Mouse (Mus musculus) common myeloid progenitor, adult 5-6 weeks (primary cell): ENCODE results near the gene Ece2. TPM values are rescaled to one million over a fixed set of nuclear protein-coding genes. Genes with fewer than 3 reads are reported as not detected.
A peak's percentile ranks its signal among the peaks of the same experiment; 100 is the strongest.

Experiments
- ATAC-seq: replicated peaks from 2 replicates; pipeline ENCODE4 v1.8.0; 2016; ENCODE audit warnings: low read depth, mild to moderate bottlenecking, moderate TSS enrichment, inconsistent platforms; ENCODE audit not compliant: poor library complexity, severe bottlenecking
- total RNA-seq: library from RNA; stranded (forward); fragments of 200-1000, 187-1606 nt; gene quantifications from 2 replicates; pipeline ENCODE4 v1.2.3, GENCODE M21; 2017

Gene Ece2
- total RNA-seq, 1 experiment from 2014 or later = not detected

DNA sequence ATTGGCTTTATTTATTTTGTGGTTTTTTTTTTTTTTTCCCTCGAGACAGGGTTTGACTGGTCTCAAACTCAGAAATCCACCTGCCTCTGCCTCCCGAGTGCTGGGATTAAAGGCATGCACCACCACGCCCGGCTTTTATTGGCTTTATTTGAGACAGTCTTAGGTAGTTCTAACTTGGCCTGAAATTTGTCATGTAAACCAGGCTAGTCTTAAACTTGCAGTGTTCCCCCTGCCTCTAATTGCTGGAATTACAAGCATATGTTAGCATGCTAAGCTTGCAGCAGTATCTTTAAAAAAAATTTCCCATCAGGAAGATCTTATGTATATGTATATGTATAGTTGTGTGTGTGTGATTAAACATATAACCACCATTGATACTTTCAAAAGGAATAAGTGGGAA, 47.1 kb downstream of the Ece2 start:
- ATAC-seq = no peak

DNA sequence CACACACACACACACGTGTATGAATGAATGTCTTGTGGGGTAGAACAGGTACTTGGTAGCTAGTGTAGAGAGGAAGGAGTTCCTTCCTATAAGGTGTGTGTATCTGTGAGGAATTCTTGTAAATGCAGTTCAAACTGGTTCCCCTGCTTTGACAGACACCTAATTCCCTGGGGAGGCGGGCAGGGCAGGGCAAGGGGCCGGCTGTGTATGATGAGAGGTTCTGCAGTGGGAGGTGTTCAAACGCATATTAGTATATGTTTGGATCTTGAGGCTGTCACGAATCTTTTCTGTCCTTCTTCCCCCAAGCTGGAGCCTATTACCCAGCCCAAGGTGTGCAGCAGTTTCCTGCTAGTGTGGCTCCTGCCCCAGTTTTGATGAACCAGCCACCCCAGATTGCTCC, 47.8 kb downstream of the Ece2 start:
- ATAC-seq = no peak

DNA sequence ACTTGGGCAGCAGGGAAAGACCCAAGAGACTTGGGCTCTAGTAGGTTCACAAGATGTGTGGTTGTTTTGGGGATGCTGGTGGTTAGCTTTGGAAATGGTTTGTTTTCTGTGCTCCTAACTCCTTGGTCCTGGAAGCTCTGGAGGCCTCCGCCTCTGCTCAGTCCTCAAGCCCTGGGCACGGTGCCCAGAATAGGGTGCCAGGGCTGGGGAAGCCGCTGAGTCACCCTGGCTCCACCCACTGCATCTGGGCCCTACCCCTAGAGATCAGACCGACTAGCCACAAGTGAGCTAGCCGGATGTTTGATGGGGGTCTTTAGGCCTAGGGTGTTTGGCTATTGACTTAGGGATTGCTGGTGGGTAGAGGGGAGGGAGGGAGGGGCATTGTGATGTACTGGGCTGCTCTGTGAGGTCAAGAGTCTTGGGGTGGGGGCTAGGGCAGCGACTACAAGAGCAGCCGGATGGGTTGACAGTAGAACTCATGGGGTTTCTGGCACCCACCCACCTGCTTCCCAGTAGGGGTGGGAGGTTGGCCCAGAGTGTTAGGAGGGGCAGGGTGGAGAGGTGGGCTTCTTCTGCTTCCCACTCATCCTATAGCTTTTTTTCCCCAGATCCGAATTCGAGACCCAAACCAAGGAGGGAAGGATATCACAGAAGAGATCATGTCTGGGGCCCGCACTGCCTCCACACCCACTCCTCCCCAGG, 48.5 kb downstream of the Ece2 start:
- ATAC-seq = peak; percentile 94

DNA sequence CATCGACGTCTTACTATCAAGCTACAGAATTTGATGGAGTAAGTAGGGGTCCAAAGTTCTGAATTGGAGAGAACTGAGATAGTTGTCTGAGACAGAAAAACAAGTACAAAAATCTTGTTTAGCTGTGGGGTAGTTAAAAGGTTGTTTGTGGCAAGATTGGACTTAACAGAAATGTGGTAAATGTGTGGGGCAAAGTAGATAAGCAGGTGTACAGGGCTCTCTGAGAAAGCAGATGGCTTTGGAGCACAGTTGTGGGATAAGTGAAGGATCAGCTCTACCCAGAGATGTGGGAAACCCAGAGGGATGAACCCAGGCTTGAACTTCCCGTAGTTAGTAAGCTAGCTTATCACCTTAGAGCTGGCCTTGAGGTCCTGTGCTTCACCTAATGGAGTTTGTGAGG, 61.1 kb downstream of the Ece2 start:
- no peak for ATAC-seq

DNA sequence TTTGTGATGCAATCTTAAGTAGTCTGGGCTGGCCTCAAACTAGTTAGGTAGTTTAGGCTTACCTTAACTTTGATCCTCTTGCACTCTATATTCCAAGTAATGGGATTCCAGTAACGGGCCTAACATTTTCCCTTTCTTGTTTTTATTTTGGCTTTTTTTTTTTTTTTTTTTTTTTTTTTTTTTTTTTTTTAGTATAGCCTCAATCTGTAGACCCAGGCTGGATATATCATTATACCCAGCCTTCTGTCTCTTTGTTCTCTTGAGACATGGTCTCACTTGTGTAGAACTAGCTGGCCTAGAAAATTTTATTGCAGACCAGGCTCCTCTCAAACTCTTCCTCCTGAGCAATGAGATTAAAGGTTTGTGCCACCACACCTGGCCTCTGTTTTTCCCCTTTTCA, 62.0 kb downstream of the Ece2 start:
- no peak for ATAC-seq

DNA sequence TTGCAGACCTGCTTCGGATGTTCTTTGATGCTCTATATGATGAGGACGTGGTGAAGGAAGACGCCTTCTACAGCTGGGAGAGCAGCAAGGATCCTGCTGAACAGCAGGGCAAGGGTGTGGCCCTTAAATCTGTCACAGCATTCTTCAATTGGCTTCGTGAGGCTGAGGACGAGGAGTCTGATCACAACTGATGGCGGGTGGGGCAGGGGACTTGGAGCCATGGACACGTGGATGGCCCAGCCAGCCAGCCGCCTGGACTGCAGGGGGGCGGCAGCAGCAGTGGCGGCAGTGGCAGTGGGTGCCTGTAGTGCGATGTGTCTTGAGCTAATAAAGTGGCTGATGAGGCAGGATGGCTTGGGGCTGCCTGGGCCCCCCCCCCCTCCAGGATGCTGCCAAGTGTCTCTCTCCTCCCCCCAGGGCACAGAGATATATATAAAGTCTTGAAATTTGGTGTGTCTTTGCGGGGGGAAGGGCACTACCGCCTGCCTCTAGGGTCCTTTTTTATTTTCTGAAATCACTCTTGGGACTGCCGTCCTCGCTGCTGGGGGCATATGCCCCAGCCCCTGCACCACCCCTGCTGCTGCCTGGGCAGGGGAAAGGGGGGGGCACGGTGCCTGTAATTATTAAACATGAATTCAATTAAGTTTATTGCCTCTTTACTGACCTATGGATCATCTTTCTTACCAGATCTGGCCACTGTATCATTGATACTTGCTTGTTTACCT, 62.8 kb downstream of the Ece2 start:
- ATAC-seq = no peak

DNA sequence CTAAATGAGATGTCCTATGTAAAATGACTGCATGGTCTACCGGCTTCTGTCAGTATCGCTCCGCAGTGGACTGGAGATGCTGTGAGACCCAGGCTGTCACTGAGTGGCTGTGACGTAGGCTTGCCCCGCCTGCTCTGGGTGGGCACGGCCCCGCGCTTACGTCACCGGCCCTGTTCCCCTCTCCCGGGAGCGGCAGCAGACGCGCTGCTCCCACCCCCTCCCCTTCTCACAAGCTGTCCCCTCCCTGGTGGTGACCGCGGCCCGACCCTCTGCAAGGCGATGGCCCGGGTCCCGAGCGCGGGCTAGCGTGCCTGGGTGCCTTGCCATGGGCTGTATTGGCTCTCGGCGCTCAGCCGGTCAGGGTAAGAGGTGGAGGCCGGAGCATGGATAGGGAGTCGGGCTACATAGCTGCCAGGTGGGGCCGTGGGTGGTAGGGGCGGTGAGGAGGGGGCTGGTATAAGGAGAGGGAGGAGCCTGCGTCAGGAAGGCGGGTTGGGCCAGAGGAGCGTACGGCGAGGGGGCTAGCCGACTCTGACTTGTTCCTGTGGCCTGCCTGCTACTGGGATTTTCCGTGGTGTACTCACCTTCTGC, 63.6 kb downstream of the Ece2 start, which contains the start of gene Fam131a:
Gene Fam131a (plus strand): TSS at position 131 of the 591 bp plus-strand sequence.
- ATAC-seq = peak; percentile 83

DNA sequence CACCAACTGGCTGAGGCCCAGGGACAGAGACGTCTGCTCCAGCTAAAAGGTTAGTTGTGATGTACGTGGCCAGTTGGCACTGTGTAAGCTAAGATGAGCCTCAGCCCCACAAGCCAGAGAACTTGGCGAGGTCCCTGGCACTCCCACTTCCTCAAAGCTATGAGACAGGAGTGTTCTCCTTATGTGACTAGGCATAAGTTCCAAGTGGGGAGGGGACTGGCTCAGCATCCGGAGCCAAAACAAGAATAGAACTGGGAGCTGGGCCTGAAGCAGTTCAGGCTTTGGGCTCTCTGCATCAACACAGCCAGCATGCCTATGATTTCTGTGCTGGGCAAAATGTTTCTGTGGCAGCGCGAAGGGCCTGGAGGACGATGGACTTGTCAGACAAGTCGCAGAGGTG, 65.2 kb downstream of the Ece2 start:
- peak; percentile 42 for ATAC-seq

DNA sequence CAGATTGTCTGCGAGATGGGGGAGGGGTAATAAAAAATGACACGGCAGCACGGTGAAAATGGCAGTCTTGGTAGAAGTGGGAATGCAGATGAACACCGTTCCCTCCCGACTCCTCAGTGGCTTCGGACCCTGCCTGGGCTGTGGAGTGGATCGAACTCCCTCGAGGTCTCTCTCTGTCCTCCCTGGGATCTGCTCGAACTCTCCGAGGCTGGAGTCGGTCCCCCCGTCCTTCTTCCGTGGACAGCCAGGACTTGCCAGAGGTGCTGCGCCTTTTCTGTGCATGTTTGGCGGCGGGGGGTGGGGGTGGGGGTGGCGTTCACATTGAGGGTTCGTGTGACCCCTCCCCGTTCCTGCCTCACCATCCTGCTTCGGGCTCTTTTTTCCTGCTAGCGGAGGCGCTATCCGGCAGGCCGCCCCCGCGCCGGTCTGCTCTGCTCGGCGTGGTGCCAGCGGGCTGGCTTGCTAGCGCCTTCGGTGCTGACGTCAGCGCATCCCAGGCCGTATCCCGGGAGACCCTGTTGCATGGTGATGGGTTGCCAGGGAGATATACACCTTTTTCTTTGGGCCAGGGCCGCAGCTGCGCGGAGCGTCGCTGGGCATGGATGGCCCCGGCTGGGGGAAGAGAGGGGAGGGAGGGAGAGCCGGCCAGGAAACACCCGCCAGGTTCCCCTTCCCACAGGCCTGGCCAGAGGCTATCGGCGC, 66.1 kb downstream of the Ece2 start:
- peak; percentile 16; the same call in 1 of the 2 replicates for ATAC-seq

Other genes starting within 250 kb of the Ece2 start
- gene Abcc5, start 203.4 kb upstream of the Ece2 start, total RNA-seq = 26.6 and 41.7 TPM in 2 replicates
- gene Eif2b5, start 131.0 kb upstream of the Ece2 start, total RNA-seq = 90.6 and 98.5 TPM in 2 replicates
- 4.6 and 6.9 TPM in 2 replicates for gene Dvl3, start 112.8 kb upstream of the Ece2 start, total RNA-seq
- 158 and 165 TPM in 2 replicates for gene Ap2m1, start 94.3 kb upstream of the Ece2 start, total RNA-seq
- gene Abcf3, start 81.3 kb upstream of the Ece2 start, total RNA-seq = 47.9 and 57.6 TPM in 2 replicates
- not detected in 2 replicates for gene Vwa5b2, start 40.4 kb upstream of the Ece2 start, total RNA-seq
- 6.1 and 12.1 TPM in 2 replicates for gene Eef1akmt4, start 18.2 kb upstream of the Ece2 start, total RNA-seq
- not detected in 2 replicates for gene Gm49333, start 18.2 kb upstream of the Ece2 start, total RNA-seq
- 17.0 and 22.6 TPM in 2 replicates for gene Alg3, start 18.1 kb upstream of the Ece2 start, total RNA-seq
- gene Camk2n2, start 8.5 kb upstream of the Ece2 start, total RNA-seq = not detected in 2 replicates
- 190 and 205 TPM in 2 replicates for gene Psmd2, start 21.8 kb downstream of the Ece2 start, total RNA-seq
- gene Eif4g1, start 38.5 kb downstream of the Ece2 start, total RNA-seq = 305 and 334 TPM in 2 replicates
- gene Fam131a, start 63.4 kb downstream of the Ece2 start, total RNA-seq = not detected in 2 replicates
- gene Polr2h, start 87.8 kb downstream of the Ece2 start, total RNA-seq = 78.5 and 115 TPM in 2 replicates
- 1.9 and 7.3 TPM in 2 replicates for gene Clcn2, start 87.9 kb downstream of the Ece2 start, total RNA-seq
- gene Chrd, start 103.3 kb downstream of the Ece2 start, total RNA-seq = not detected in 2 replicates
- not detected in 2 replicates for gene Thpo, start 104.7 kb downstream of the Ece2 start, total RNA-seq